Comparison of ENCODE assay signal across 8 mouse cellular contexts in the genomic region with DNA sequence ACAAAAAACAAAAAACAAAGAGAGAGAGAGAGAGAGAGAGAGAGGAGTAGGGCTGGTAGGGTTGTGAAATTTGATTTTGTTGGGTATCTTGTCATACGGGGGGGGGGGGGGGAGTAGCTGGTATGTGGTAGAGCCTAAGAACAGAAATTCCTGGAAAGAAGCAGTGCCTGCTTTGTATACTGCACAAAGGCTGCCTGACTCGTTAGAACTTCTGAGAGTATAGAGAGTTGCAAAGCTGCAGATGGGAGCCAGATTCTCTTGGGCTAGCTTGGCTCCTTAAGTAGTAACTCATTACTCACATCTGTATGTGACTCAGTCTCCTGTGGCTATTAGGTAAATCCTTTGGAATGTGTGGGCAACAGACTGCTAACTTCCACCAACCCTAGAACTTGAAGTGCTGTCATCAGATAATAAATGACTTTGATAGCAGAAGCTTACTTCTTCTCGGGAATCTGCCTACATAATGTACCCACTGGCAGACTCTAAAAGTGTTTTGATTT. TPM values are rescaled to one million over a fixed set of nuclear protein-coding genes. Genes with fewer than 3 reads are reported as not detected.
DNase-seq lines count a peak whose midpoint lies in the region; ATAC-seq and TF ChIP-seq lines count a peak whose summit lies in the region.

TSS of gene Med15 (minus strand) at position 51 of the 500 bp plus-strand sequence.

- no peak within 1 kb of the TSS for H3K27ac ChIP-seq in embryonic facial prominence, embryonic 14.5 days (replicated peaks; ENCODE audit: low read depth, low read length)
- no peak within 1 kb of the TSS for H3K27ac ChIP-seq in heart, embryonic 14.5 days (replicated peaks in 1 of 2; ENCODE audit: control insufficient read depth in 1 of 2, insufficient read depth in 1 of 2, low read depth in 2 of 2, low read length in 2 of 2)

- DNase-seq in urinary bladder, adult 2 months (ENCODE audit: low spot score), result no peak
- DNase-seq in urinary bladder, postnatal 10 days (ENCODE audit: low spot score), result no peak
- DNase-seq in embryonic facial prominence, embryonic 14.5 days (ENCODE audit: low spot score), result peak; percentile 30
- no peak for DNase-seq in left cerebral cortex, postnatal 25 days (ENCODE audit: low spot score in 2 of 2)
- no peak for DNase-seq in urinary bladder, adult 18-20 months (ENCODE audit: low spot score in 2 of 2)
- DNase-seq in kidney, adult 9 months, result no peak

- 25% methylated on average over 3 of the region's 3 CpGs for WGBS in embryonic facial prominence, embryonic 14.5 days
- WGBS in heart, embryonic 14.5 days, result 13% methylated on average over 3 of the region's 3 CpGs

- H3K4me3 ChIP-seq in embryonic facial prominence, embryonic 14.5 days (ENCODE audit: low read depth, low read length), result no peak within 1 kb of the TSS
- no peak within 1 kb of the TSS for H3K4me3 ChIP-seq in heart, embryonic 14.5 days (ENCODE audit: control insufficient read depth in 1 of 2, insufficient read depth in 1 of 2, low read depth in 1 of 2, low read length in 2 of 2)
- H3K4me3 ChIP-seq in myocyte, result no peak within 1 kb of the TSS

- no peak within 1 kb of the TSS for H3ac ChIP-seq in myocyte (ENCODE audit: control insufficient read depth, insufficient read length)

- no peak within 1 kb of the TSS for H3K9ac ChIP-seq in embryonic facial prominence, embryonic 14.5 days (ENCODE audit: low read depth, low read length)
- H3K9ac ChIP-seq in heart, embryonic 14.5 days (ENCODE audit: low read length), result no peak within 1 kb of the TSS

- H3K4me1 ChIP-seq in embryonic facial prominence, embryonic 14.5 days (ENCODE audit: control insufficient read depth, insufficient read depth, low read length), result no peaks in the 10 kb centered on the region
- 0 out of 4 replicates have a peak, but pooled peaks cover 0 to 2% of the 10 kb centered on the region in 2 experiments for H3K4me1 ChIP-seq in heart, embryonic 14.5 days (ENCODE audit: control insufficient read depth in 2 of 2, insufficient read depth in 2 of 2, low read length in 2 of 2)

- no peak for ATAC-seq in embryonic facial prominence, embryonic 14.5 days (ENCODE audit: low read depth)
- no peak for ATAC-seq in heart, embryonic 14.5 days (ENCODE audit: insufficient number of reproducible peaks, insufficient read depth, low FRiP score, low read depth)

- H3K36me3 ChIP-seq in embryonic facial prominence, embryonic 14.5 days (ENCODE audit: control insufficient read depth, insufficient read depth, low read length), result no peaks in the 10 kb centered on the region
- no peaks in the 10 kb centered on the region for H3K36me3 ChIP-seq in heart, embryonic 14.5 days (ENCODE audit: control insufficient read depth, insufficient read depth, low read length)
- no peaks in the 10 kb centered on the region for H3K36me3 ChIP-seq in myocyte (ENCODE audit: control insufficient read depth, insufficient read depth)

- no peaks in the 10 kb centered on the region for H3K27me3 ChIP-seq in embryonic facial prominence, embryonic 14.5 days (replicated peaks; ENCODE audit: control insufficient read depth, insufficient read depth, low read length)
- H3K27me3 ChIP-seq in heart, embryonic 14.5 days (ENCODE audit: control insufficient read depth, insufficient read depth, low read length), result peaks cover 6% of the 10 kb centered on the region
- H3K27me3 ChIP-seq in myocyte (ENCODE audit: control insufficient read depth, insufficient read depth, insufficient read length), result no peaks in the 10 kb centered on the region

- intact Hi-C loops in left cerebral cortex, postnatal 25 days (cut with DNase I), result no loop called here

- no peak within 1 kb of the TSS for H3K4me2 ChIP-seq in embryonic facial prominence, embryonic 14.5 days (ENCODE audit: low read depth, low read length)
- no peak within 1 kb of the TSS for H3K4me2 ChIP-seq in heart, embryonic 14.5 days (ENCODE audit: low read length)
- peak within 1 kb of the TSS; percentile 89 for H3K4me2 ChIP-seq in myocyte (ENCODE audit: low read depth)

- no peaks in the 10 kb centered on the region for H3K79me2 ChIP-seq in myocyte (ENCODE audit: control insufficient read depth, insufficient read depth)

- TF ChIP-seq POLR2A in myocyte (IDR thresholded peaks at IDR 0.05; ENCODE audit: insufficient read length, low read depth), result no peak

- H3K9me3 ChIP-seq in embryonic facial prominence, embryonic 14.5 days (ENCODE audit: control insufficient read depth, low read length), result no peaks in the 10 kb centered on the region
- no peaks in the 10 kb centered on the region for H3K9me3 ChIP-seq in heart, embryonic 14.5 days (ENCODE audit: control insufficient read depth, low read length)

TF ChIP-seq in myocyte, 11 proteins besides CTCF, POLR2A, EP300 and RAD21:
- peak in 1 of 3 experiments; percentile 20 for TF ChIP-seq MYOD1 (IDR thresholded peaks at IDR 0.05; ENCODE audit: control insufficient read depth in 1 of 3, insufficient read length in 2 of 3, low read depth in 2 of 3)
- TF ChIP-seq E2F4 (IDR thresholded peaks at IDR 0.05; ENCODE audit: insufficient read depth), result no peak
- TF ChIP-seq CEBPB (IDR thresholded peaks at IDR 0.05; ENCODE audit: insufficient read depth, poor library complexity, severe bottlenecking), result peak; percentile 33
- TF ChIP-seq TCF12 (IDR thresholded peaks at IDR 0.05; ENCODE audit: insufficient read depth, poor library complexity, severe bottlenecking), result peak; percentile 22

RNA-seq across cellular contexts. Expression of gene Med15, which starts in this region (rescaled TPM):
- polyA plus RNA-seq in urinary bladder, adult 2 months (2012; rRNA removed), result 36.5 and 56.4 TPM in 2 replicates
- 35.2 and 36.1 TPM in 2 replicates for polyA plus RNA-seq in embryonic facial prominence, embryonic 14.5 days (2014; fragmentation: Nextera tagmentation; extraction: Ambion mirVana)
- 26.8 and 31.6 TPM in 2 replicates for polyA plus RNA-seq in heart, embryonic 14.5 days (2014; fragmentation: Nextera tagmentation; extraction: Ambion mirVana)
- total RNA-seq in left cerebral cortex, postnatal 25 days (2021), result 10 to 100 TPM; 66.3 to 69.1 TPM
- polyA plus RNA-seq in myocyte (2012; fragmentation: generic; extraction: Trizol), result 42.9 TPM
